Mouse (Mus musculus): ENCODE measurements around the gene Jazf1. TPM values are rescaled to one million over a fixed set of nuclear protein-coding genes. Genes with fewer than 3 reads are reported as not detected.

Gene Jazf1
- total and polyA plus RNA-seq, 3 experiments: 0.42 to 1.7 (median 0.75) TPM

DNA sequence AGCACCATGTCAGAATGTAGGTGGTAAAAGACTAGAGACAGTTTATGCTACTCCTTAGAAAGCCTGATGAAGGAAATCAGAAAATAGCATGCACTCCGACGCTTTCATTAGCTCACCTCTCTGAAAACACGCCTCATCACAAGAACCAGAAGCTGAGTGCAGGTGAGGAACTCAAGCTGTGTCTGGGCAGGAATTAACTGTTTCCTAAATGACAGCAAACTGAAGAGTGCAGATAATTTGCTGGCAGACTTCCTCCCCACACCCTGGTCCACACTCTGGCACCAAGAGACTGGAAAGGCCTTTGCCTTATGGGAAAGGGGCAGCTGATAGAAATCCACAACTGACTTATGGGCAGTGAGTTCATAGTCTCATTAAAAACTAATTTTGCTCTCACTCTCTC, 175.5 kb downstream of the Jazf1 start:
- Histone ChIP-seq H3K9ac (ENCODE audit: insufficient read depth, low read depth) (no peak overlapping the region), H3K36me3 (replicated peaks in 1 of 2; ENCODE audit: control insufficient read depth in 1 of 2, insufficient read depth in 1 of 2, low read length in 1 of 2) (no peaks in the 10 kb centered on the region), H3K4me1 (ENCODE audit: control insufficient read depth in 1 of 2, insufficient read depth in 2 of 2) (no peaks in the 10 kb centered on the region), H3K27ac (ENCODE audit: insufficient read depth, low read depth) (no peak overlapping the region), H3K79me2 (replicated peaks; ENCODE audit: control insufficient read depth, extremely low read depth, insufficient read depth, poor library complexity, severe bottlenecking) (no peaks in the 10 kb centered on the region), H3K27me3 (replicated peaks) (no peaks in the 10 kb centered on the region), H3K9me3 (replicated peaks; ENCODE audit: low read length) (no peaks in the 10 kb centered on the region), H3K4me3 (replicated peaks in 1 of 3; ENCODE audit: low read depth in 2 of 3, low read length in 2 of 3, poor library complexity in 1 of 3) (no peak overlapping the region), H3K4me2 (ENCODE audit: insufficient read depth, low read depth, poor library complexity, severe bottlenecking) (no peak overlapping the region)
- in situ Hi-C loops (cut with MboI; ENCODE audit: low pct_ligation_motif_present, low pct_unique_long_range_greater_than_20kb, low sequenced_read_pairs) (no loop called here), dilution Hi-C loops (cut with MboI; ENCODE audit: extremely low pct_ligation_motif_present, extremely low pct_unique_long_range_greater_than_20kb, low sequenced_read_pairs) (no loop called here)
- DNase-seq (ENCODE audit: extremely low read depth): no peak
- TF ChIP-seq NRF1 (IDR thresholded peaks at IDR 0.05; ENCODE audit: low read depth, low read length): no peak

DNA sequence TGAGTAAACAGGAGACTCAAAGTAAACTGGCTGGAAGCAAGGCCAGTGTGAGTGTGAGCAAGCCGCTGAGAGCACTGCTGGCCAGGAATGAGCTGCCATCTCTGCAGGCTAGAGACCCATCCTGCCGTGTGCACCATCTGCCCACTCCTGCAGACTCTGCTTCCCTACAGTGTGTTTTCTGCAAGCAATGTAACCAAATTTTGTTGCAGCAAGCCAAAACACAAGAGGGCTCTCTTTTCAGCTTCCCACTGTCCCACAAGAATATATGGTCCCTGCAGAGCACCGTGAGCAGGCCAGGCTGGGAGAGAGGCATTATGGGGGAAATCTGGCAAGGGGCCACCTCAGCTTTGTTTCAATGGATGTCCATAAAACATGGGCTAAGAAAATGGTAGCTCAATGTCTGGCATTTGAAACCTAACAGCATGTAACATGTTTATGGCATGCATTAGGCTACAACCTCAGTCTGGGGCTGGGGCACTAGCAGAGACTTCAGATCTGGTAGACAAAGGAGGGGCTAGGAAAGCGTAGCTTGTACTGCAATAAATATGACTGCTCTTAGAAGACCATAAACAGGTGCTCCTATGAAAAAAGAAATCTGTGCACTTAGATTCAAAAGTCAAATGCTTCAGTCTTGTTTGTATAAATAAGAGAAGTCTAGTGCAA, 180.8 kb downstream of the Jazf1 start:
- no peak overlapping the region for H3K27ac ChIP-seq (ENCODE audit: insufficient read depth, low read depth)
- H3K9me3 ChIP-seq (replicated peaks; ENCODE audit: low read length): no peaks in the 10 kb centered on the region
- H3K9ac ChIP-seq (ENCODE audit: insufficient read depth, low read depth): no peak overlapping the region
- H3K27me3 ChIP-seq (replicated peaks): no peaks in the 10 kb centered on the region
- in situ Hi-C loops (cut with MboI; ENCODE audit: low pct_ligation_motif_present, low pct_unique_long_range_greater_than_20kb, low sequenced_read_pairs) (no loop called here), dilution Hi-C loops (cut with MboI; ENCODE audit: extremely low pct_ligation_motif_present, extremely low pct_unique_long_range_greater_than_20kb, low sequenced_read_pairs) (no loop called here)
- DNase-seq (ENCODE audit: extremely low read depth): no peak
- H3K4me2 ChIP-seq (ENCODE audit: insufficient read depth, low read depth, poor library complexity, severe bottlenecking): no peak overlapping the region
- no peaks in the 10 kb centered on the region for H3K36me3 ChIP-seq (replicated peaks in 1 of 2; ENCODE audit: control insufficient read depth in 1 of 2, insufficient read depth in 1 of 2, low read length in 1 of 2)
- no peaks in the 10 kb centered on the region for H3K79me2 ChIP-seq (replicated peaks; ENCODE audit: control insufficient read depth, extremely low read depth, insufficient read depth, poor library complexity, severe bottlenecking)
- no peak overlapping the region for H3K4me3 ChIP-seq (replicated peaks in 1 of 3; ENCODE audit: low read depth in 2 of 3, low read length in 2 of 3, poor library complexity in 1 of 3)
- H3K4me1 ChIP-seq (ENCODE audit: control insufficient read depth in 1 of 2, insufficient read depth in 2 of 2): no peaks in the 10 kb centered on the region
- TF ChIP-seq MXI1 (IDR thresholded peaks at IDR 0.05; ENCODE audit: low read depth, low read length) (no peak), GABPA (IDR thresholded peaks at IDR 0.05; ENCODE audit: insufficient replicate concordance, low read depth, low read length) (no peak), ELF1 (IDR thresholded peaks at IDR 0.05; ENCODE audit: low read depth, low read length) (no peak), CHD2 (IDR thresholded peaks at IDR 0.05; ENCODE audit: low read length) (no peak), CHD1 (IDR thresholded peaks at IDR 0.05; ENCODE audit: low read depth, low read length) (no peak), KAT2A (IDR thresholded peaks at IDR 0.05; ENCODE audit: insufficient replicate concordance, low read length) (no peak), ZMIZ1 (IDR thresholded peaks at IDR 0.05; ENCODE audit: low read depth, low read length) (no peak)

- H3K27ac ChIP-seq (ENCODE audit: insufficient read depth, low read depth): no peak overlapping the region
- H3K79me2 ChIP-seq (replicated peaks; ENCODE audit: control insufficient read depth, extremely low read depth, insufficient read depth, poor library complexity, severe bottlenecking): no peaks in the 10 kb centered on the region
- DNase-seq (ENCODE audit: extremely low read depth): no peak
- dilution Hi-C loops (cut with MboI; ENCODE audit: extremely low pct_ligation_motif_present, extremely low pct_unique_long_range_greater_than_20kb, low sequenced_read_pairs) (no loop called here), in situ Hi-C loops (cut with MboI; ENCODE audit: low pct_ligation_motif_present, low pct_unique_long_range_greater_than_20kb, low sequenced_read_pairs) (no loop called here)
- H3K27me3 ChIP-seq (replicated peaks): no peaks in the 10 kb centered on the region
- no peak overlapping the region for H3K9ac ChIP-seq (ENCODE audit: insufficient read depth, low read depth)
- H3K4me1 ChIP-seq (ENCODE audit: control insufficient read depth in 1 of 2, insufficient read depth in 2 of 2): no peaks in the 10 kb centered on the region
- peaks cover 9% of the 10 kb centered on the region for H3K9me3 ChIP-seq (replicated peaks; ENCODE audit: low read length)
- H3K36me3 ChIP-seq (replicated peaks in 1 of 2; ENCODE audit: control insufficient read depth in 1 of 2, insufficient read depth in 1 of 2, low read length in 1 of 2): no peaks in the 10 kb centered on the region
- H3K4me2 ChIP-seq (ENCODE audit: insufficient read depth, low read depth, poor library complexity, severe bottlenecking): no peak overlapping the region
- no peak for TF ChIP-seq POLR2A (IDR thresholded peaks at IDR 0.05; ENCODE audit: low read depth, low read length)
- no peak for TF ChIP-seq GABPA (IDR thresholded peaks at IDR 0.05; ENCODE audit: insufficient replicate concordance, low read depth, low read length)
- TF ChIP-seq POLR2AphosphoS2 (IDR thresholded peaks at IDR 0.05; ENCODE audit: low read depth, low read length): no peak
- no peak for TF ChIP-seq RAD21 (IDR thresholded peaks at IDR 0.05; ENCODE audit: low read depth, low read length)
- TF ChIP-seq NELFE (IDR thresholded peaks at IDR 0.05; ENCODE audit: low read depth, low read length): no peak
- no peak for TF ChIP-seq CHD1 (IDR thresholded peaks at IDR 0.05; ENCODE audit: low read depth, low read length)
- no peak for TF ChIP-seq PAX5 (IDR thresholded peaks at IDR 0.05; ENCODE audit: low read length)
- TF ChIP-seq ELF1 (IDR thresholded peaks at IDR 0.05; ENCODE audit: low read depth, low read length): no peak
- no peak for TF ChIP-seq ETS1 (conservative IDR thresholded peaks at IDR 0.05; ENCODE audit: low read depth, low read length)
- TF ChIP-seq USF2 (conservative IDR thresholded peaks at IDR 0.05; ENCODE audit: low read depth, low read length): no peak
- no peak for TF ChIP-seq ZMIZ1 (IDR thresholded peaks at IDR 0.05; ENCODE audit: low read depth, low read length)
- no peak for TF ChIP-seq ZNF384 (IDR thresholded peaks at IDR 0.05; ENCODE audit: low read depth, low read length)
- TF ChIP-seq MAFK (IDR thresholded peaks at IDR 0.05; ENCODE audit: insufficient replicate concordance, low read length): no peak
- no peak for TF ChIP-seq MYC (IDR thresholded peaks at IDR 0.05; ENCODE audit: low read depth, low read length)
- no peak overlapping the region for H3K4me3 ChIP-seq (replicated peaks in 1 of 3; ENCODE audit: low read depth in 2 of 3, low read length in 2 of 3, poor library complexity in 1 of 3)
Observed at GRCm38 (mm10) chr6:52883773-52884172, 184.7 kb downstream of the Jazf1 start.
